Mouse (Mus musculus): ENCODE results near the gene Hoxc8.

DNA sequence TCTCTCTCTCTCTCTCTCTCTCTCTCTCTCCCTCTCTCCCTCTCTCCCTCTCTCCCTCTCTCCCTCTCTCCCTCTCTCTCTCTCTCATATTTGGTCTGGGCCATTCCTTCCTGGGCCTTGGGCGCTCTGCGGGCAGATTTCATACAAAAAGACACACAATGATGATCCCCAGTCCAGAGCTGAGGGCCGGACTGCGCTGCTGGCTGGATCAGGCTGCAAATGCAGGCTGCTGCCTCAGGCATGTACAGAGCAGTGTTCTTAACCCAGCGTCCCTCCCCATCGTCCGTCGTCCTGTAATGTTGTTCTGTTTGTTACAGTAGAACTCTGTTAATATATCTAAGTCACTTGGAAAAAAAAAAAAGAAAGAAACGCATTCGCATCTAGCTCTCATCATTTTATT is 5.9 kb upstream of the Hoxc8 start:
- no peak for TF ChIP-seq HCFC1 (IDR thresholded peaks at IDR 0.05; ENCODE audit: borderline replicate concordance, insufficient read depth, low read length)
- no peak for TF ChIP-seq CHD2 (IDR thresholded peaks at IDR 0.05; ENCODE audit: low read depth, low read length)
- no peak for TF ChIP-seq ZNF384 (IDR thresholded peaks at IDR 0.05; ENCODE audit: low read depth, low read length)
